Mouse (Mus musculus) CD4-positive naive resting alpha-beta T cell, adult 76 days (primary cell): ENCODE results near the gene Obox7. TPM values are rescaled to one million over a fixed set of nuclear protein-coding genes. Genes with fewer than 3 reads are reported as not detected.

Experiments
- total RNA-seq: library from RNA; stranded (reverse); gene quantifications from one replicate; pipeline ENCODE4 v1.2.4, GENCODE M21; 2023

Gene Obox7
- not detected for total RNA-seq

DNA sequence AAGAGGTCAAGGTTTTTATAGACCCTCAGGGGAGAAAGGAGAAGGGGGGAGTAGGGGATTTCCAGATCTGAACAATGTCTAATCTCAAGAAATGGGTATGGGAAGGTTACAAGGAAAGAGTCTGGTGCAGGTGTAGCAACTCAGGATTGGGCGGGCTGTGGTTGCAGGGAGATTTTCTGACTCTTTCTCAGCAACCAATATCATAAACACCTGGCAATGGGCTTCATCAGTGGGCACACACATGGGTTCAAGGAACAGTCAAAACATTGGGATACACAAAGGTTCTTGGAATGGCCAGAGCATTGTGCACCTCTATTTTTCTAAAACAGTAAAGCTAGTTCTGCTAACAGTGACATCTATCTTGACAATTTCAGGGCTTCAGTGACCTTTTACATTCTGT, at the start of gene Obox7:
Obox7 (plus strand) TSS at position 301 of the 400 bp plus-strand sequence.

Other genes starting within 250 kb of the Obox7 start
- not detected for gene Sult2a8, start 212.7 kb upstream of the Obox7 start, total RNA-seq
- gene Sult2a7, start 165.3 kb upstream of the Obox7 start, total RNA-seq = not detected
- gene Vmn1r90, start 96.0 kb upstream of the Obox7 start, total RNA-seq = not detected